Mouse (Mus musculus) embryo, embryonic 11.5 days (tissue): ENCODE data around the gene Tec.

Source experiments
- DNase-seq: peaks from one replicate; pipeline ENCODE4 v3.0.0-alpha.2; 2012; ENCODE audit warnings: low read depth, low spot score

Tec gene

GRCm38 (mm10) chr5:72891534-72891933 is 23.3 kb upstream of the Tec start:
- no peak for DNase-seq

DNA sequence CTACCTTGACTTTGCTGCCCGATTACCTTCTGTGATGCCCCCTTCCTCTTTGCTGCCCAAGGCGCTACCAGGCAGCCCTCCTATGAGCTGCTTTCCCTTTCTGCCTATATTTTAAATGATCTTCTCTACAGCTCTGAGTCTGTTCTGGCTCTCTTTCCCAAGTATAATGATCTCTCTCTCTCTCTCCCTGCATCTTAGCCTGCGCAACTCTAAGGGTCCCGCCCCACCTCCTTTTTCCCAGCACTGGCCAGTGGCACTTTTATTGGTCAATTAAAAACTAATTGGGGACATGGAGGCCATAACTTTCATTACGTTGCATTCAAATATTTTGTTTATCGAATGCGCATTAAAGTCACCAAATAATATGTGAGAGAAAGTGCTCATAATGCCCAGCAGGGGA is 20.0 kb upstream of the Tec start:
- no peak for DNase-seq

GRCm38 (mm10) chr5:72886458-72887222 is 18.4 kb upstream of the Tec start:
- peak; percentile 56 for DNase-seq

DNA sequence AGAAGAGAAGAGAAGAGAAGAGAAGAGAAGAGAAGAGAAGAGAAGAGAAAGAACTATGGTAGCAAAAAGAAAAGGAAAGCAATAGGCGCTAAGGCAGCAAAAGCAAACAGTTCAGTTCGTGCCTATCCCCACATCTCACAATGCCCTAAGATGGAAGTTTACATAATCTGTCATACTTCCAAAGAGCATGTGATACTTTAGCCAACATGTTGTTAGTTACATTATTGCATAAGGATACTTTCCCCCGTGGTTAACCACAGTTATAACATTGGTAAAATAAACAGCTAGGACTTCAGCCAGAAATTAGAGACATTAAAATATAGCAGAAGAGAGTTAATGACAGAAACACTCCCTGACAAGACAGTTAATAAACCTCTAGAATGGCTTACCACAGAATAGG is 15.4 kb upstream of the Tec start:
- no peak for DNase-seq

DNA sequence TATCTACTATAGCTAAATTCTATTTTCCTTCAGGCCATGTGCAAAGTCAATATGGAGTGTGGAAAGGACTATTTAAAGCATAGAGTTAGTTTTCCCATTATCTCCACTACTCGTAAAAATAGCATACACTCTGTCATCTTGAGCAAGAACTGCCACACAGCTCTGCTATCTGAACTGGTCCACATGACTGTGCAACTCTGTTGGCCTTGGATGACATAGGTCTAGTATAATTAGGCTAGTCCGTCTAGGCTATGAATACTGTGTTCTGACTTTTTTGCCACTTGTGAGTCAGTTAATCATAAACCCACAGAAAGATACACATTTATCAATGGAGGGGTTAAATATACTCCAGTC is 14.1 kb upstream of the Tec start:
- DNase-seq: no peak

DNA sequence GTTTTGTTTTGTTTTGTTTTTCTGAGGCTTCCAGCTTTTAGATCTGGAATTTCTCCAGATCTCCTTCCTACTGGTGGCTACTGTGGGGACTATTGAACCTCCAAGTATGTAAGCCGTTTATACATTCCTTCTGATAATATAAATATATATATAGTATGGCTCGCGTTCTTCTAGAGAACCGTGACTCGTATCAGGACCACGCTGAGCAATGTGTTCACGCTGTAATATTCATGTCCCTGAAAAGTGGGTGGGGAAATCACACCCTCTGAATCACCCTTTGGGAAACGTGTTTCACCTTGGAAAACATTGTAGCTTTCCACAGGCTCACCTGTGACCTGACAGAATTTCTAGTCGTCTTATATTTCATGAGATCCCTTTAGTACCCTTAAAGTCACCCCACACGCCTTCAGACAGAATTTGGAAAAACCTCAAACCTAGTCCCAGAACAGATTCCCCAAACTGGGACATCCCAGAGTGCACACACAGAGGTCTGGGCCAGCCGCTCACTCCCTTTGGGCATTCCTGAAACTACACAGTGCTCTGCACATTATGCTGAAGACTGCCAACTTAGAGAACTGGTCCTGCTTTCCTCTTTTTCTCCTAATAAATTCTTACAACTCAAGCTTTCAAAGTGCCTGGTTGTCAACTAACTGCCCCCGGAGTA is 13.6 kb upstream of the Tec start:
- no peak for DNase-seq

DNA sequence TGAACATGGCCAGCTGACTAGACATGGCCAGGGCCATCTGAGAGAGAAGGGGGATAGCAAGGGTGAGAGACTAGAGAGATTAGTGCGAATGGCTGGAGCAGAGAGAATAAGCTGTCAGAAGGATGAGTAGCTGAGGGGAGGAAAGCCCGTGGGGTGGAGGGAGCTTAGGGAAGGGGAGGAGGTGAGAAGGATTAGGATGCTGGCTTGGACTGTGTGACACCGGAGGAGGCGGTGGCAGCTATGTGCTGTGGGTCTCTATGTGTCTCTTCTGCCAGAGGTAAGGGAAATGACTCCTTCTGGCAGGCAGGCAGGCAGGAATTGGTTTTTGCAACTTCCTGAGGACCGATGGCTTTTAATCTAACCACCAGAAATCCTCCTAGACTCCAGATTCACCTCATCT is 11.5 kb upstream of the Tec start:
- DNase-seq: no peak

DNA sequence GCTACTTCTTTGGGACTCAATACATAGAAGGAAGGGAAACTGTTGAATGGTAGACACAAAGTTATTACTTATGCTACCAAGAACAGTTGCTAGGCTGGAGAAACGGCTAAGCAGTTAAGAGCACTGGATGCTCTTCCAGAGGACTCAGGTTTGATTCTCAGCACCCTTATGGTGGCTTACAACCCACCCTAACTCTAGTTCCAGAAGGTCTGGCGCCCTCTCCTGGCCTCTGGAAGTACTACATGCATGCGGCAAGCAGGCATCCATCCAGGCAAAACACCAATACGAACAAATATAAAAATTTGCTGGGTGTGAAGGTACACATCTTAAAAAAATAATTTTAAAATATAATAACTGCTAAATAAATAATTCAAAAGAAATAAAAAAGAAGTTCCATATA is 2.8 kb upstream of the Tec start:
- DNase-seq: no peak

GRCm38 (mm10) chr5:72869779-72870608 is 1.7 kb upstream of the Tec start:
- no peak for DNase-seq

GRCm38 (mm10) chr5:72867036-72867672 is 1.1 kb downstream of the Tec start:
- no peak for DNase-seq

DNA sequence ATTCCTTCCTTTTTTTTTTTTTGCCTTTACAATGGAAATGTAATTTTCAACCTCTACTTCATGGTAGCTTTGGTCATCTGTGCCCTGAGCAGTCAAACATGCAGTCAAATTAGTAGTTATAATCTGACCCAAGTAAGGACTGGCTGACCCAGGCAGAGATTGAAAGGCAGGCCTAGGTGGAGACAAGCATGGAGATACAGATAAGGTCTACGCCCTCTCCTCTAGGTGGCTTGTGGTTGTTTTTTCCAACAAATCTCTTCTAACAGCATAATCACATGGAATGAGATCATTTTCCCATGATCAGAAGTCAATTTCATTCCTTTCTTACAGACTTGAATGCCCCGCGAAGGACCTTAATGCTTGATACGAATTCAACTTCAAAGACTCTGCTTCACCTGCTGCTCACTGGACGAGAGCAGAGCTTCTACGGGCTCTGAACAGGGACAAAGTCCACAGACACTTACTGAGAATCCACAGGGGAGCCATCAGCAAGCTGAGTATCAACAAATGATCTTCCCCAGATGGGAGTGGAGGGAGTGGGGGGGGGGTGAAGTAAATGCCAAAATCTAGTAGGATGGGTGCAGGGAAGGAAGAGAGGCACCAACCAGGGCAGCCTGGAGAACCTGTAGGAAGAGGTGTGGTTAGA is 1.9 kb downstream of the Tec start:
- DNase-seq: no peak

DNA sequence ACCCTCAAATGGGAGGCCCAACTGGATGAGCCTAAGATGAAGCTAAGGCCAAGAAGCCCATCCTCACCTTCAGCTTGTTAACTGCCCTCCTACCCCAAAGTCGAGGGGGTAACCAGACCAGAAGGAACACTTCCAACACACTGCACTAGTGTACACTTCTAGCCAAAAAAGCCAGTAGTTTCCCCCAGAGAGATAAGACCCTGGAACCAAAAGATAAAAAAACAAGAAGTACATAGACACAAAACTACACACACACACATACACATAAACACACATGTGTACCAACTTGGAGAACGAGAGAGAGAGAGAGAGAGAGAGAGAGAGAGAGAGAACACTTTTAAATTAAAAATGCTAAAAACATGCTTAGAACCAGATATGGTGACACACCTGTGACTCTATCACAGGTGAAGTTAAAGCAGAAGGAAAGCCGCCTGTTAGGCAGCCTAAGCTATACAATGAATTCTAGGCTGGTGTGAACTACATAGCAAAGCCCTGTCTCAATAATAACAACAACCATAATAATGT is 3.6 kb downstream of the Tec start:
- no peak for DNase-seq

GRCm38 (mm10) chr5:72863166-72863565 is 5.1 kb downstream of the Tec start:
- no peak for DNase-seq

DNA sequence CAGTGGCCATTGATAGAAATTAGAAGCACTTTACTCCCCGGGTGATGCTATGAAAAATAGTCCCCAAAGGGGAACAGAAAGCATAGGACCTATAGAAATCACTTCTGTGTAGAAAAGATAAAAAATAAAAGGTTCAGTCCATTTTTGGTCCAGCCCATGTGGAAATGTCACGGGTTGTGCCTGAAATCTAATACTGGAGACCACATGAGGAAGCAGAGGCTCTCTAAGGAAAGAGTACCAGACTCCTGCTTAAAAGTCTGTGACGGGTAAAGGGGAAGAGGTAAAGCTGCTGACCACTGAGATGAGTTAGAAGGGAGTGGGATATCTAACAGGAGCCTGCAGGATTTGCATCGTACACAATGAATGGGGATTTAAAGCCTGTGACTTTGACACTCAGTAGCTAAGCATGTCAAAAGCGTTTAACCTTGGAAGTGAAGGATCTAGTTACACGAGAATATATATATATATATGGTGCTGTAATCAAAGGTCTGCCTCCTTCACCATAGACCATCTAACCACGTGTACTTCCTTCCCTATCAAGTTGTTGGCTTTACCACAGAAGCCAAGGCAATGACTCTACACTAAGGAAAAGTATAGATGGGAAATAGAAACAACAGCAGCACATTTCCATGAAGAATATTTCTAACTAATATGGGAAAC is 6.4 kb downstream of the Tec start:
- DNase-seq: no peak

GRCm38 (mm10) chr5:72860899-72861298 is 7.4 kb downstream of the Tec start:
- DNase-seq: no peak

DNA sequence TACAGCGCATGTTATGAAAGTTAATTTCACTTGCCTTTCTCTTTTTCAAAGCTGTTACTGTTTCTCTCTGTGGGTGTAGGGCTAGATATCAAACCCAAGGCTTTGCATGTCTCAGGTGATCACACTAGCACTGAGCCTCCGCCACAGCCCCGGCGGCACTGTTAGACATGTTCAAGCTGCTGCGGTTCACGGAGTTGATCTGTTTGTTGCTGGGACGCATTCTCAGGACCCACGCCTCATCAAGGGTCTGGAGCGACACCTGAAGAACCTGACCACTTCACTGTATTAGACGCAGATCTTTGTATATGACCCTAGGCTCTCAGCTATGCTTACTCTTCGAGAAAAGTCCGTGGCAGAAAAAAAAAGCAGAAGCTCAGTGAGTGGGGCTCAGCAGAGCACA is 10.0 kb downstream of the Tec start:
- no peak for DNase-seq

GRCm38 (mm10) chr5:72857756-72858155 is 10.5 kb downstream of the Tec start:
- no peak for DNase-seq

DNA sequence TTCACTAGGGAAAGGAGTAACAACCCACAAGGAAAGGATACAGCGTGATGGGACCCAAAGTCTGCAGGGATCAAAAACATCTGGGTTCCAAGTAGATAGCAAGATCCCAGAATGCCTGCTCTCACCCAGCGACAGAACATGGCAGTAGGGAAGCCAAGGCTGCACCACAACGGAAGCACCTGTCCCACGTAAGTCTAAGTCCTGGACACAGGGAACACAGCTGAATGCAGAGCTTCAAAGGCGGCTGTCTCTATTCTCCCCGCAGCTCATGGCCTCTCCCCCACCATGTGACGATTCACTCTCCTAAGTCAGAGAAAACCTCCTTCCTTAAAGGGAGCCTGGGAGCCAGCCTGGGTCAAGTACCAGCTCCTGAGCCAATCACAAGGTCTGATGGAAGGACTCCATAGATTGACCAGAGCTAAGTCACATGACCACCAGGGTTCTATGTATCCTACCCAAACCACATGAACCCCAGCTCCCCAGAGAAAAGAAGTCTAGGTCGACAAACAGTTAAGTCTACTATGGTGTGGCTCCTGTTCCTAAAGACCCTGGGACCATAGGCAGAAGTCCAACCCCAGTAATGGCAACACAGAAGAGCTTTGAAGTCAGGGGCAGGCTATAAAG is 11.9 kb downstream of the Tec start:
- no peak for DNase-seq

DNA sequence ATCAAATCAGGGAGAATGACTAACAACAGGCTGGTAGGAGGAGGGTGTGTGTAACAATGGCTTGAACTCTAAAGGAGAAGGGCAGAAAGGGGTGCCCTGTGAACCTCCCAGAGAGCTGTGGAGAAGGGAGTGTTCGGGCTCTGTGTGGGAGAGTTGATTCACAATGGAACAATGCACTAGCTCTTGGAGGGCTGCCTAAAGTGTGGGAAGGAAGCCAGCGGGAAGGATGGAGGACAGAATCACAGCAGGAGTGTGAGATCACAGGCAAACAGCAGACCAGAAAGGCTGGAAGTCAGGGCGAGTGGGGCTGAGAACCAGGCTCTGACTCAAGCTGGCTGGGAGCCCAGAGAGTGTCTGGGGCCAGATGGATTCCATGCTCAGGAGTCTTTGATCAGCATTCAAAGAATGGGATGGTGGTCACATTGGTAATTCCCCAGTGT is 12.6 kb downstream of the Tec start:
- DNase-seq: no peak
